Mouse (Mus musculus): ENCODE results near the gene Git2. TPM values are rescaled to one million over a fixed set of nuclear protein-coding genes. Genes with fewer than 3 reads are reported as not detected.
A peak's percentile ranks its signal among the peaks of the same experiment; 100 is the strongest.

The Git2 gene
- polyA plus RNA-seq, 1 experiment from 2014 or later: 49.8 TPM

DNA sequence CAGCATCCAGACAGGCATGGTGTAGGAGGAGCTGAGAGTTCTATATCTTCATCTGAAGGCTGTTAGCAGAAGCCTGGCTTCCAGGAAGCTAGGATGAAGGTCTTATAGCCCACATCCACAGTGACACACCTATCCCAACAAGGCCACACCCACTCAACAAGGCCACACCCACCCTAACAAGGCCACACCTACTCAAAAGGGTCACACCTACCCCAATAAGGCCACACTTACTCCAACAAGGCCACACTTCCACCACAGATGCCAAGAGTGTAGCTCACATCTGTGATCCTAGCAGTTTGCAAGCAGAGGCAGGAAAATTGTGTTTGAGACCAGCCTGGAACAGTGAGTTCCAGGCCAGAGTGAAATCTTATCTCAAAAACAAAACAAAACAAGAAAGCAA, 87.4 kb downstream of the Git2 start:
- Histone ChIP-seq H3K9me3 (no peaks in the 10 kb centered on the region), H3K4me2 (replicated peaks) (no peak overlapping the region), H3K27ac (no peak overlapping the region), H3K9ac (replicated peaks) (no peak overlapping the region), H3K4me1 (replicated peaks) (peaks cover 28% of the 10 kb centered on the region), H3K4me3 (replicated peaks) (no peak overlapping the region), H3K27me3 (no peaks in the 10 kb centered on the region; the same call in 1 of the 2 replicates), H3K36me3 (no peaks in the 10 kb centered on the region)
- no peak for ATAC-seq

DNA sequence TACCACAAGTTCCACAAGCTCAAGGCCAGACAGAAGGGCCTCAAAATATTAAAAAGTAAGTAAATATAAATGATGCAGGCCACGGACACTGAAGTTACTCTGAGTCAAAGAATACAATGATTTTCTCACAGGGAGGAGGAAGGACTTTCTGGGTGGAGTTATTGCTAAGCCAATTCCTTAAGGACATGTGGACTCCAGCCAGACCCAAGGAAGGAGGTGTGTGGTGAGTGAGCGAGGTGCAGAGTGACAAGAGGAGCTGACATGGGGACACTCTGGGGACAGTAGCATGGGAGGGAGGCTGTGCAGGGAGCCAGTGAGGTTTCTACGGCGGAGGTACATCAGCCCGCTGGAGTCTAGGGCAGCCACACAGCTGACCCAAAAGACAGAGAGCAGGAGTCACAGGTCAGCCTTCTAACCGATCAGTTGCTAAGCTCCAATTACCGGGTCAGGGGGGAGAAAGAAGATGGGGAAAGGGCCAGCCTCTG, 88.5 kb downstream of the Git2 start:
- ATAC-seq: no peak
- Histone ChIP-seq H3K27ac (no peak overlapping the region), H3K27me3 (no peaks in the 10 kb centered on the region), H3K9me3 (no peaks in the 10 kb centered on the region), H3K4me3 (replicated peaks) (no peak overlapping the region), H3K9ac (replicated peaks) (no peak overlapping the region), H3K4me1 (replicated peaks) (peaks cover 30% of the 10 kb centered on the region), H3K36me3 (no peaks in the 10 kb centered on the region), H3K4me2 (replicated peaks) (no peak overlapping the region)
- 76% methylated on average over 7 of the region's 7 CpGs for WGBS

DNA sequence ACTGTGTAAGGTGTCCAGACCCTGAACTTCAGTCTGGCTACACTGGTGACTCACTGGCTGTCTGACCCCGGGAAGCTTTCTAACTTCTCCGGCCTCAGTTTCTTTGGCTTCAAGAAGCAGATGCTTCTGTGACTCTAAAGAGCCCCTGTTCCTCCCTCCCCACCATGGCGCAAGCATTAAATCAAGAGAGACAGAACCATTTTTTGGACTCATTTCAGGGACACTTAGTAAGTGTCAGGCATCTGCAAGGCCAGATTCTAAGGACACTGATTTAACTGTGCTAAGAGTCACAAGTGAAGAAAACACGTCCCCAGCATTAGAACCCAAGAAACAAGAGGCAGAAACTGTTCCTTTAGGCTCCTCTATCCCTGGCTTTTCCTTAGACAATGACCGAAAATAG, 89.3 kb downstream of the Git2 start:
- no peak overlapping the region for H3K4me3 ChIP-seq (replicated peaks)
- no peaks in the 10 kb centered on the region for H3K27me3 ChIP-seq
- no peak for ATAC-seq
- no peaks in the 10 kb centered on the region for H3K36me3 ChIP-seq
- no peak overlapping the region for H3K27ac ChIP-seq
- peaks cover 26% of the 10 kb centered on the region for H3K4me1 ChIP-seq (replicated peaks)
- H3K9ac ChIP-seq (replicated peaks): no peak overlapping the region
- no peak overlapping the region for H3K4me2 ChIP-seq (replicated peaks)
- H3K9me3 ChIP-seq: no peaks in the 10 kb centered on the region
- 96% methylated on average over 5 of the region's 5 CpGs for WGBS

DNA sequence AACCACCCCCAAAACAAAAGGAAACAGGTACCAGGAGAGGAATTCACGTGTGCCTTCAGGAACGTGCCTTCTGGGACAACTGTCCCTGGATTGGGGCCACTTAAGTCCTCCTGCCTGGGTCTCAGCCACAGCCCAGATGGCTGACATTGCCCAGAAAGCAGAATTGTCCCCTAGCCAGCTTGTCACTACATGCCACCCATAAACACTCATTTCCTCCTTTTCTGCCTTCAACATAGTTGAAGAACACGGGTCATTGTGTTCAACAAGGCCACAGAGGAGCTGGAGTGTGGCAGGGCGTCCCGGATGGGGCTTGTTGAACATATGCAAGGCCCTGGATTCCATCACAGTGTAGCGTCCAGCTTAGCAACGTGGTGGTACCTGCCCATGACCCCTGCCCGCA, 93.6 kb downstream of the Git2 start:
- no peak overlapping the region for H3K27ac ChIP-seq
- WGBS: 80% methylated on average over 8 of the region's 8 CpGs
- H3K4me1 ChIP-seq (replicated peaks): peaks cover 17% of the 10 kb centered on the region
- no peak overlapping the region for H3K4me3 ChIP-seq (replicated peaks)
- H3K9me3 ChIP-seq: no peaks in the 10 kb centered on the region
- no peak overlapping the region for H3K9ac ChIP-seq (replicated peaks)
- no peak overlapping the region for H3K4me2 ChIP-seq (replicated peaks)
- ATAC-seq: no peak
- peaks cover 8% of the 10 kb centered on the region for H3K36me3 ChIP-seq
- H3K27me3 ChIP-seq: no peaks in the 10 kb centered on the region

DNA sequence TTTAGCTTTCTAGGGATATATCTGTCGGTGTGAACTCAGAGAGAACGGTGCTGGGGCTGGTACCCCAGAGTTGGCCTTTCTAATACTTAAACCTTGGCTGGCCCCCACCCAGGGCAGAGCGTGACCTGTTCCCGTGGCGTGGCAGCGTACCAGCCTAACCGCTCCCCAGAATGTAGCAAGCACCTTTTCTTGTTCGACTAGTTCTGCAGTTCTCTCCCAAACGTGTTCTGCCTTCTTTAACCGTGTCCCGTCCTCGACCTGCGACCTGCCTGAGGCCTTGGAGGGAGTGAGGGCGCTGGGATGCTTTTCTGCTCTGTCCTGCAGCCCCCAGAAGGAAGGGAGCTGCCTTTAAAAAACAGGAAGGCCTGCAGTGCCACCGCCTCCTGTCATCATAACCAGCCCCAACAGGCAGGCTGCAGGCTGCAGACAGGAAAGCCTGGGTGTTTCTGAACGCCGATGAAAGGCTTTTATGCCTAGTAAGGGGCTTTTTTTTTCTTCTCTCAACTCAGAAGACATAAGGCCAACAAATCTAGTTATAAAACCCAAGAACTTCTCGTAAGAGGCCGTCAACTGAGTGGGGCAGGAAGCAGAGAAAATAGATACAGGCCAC, 94.5 kb downstream of the Git2 start:
- H3K4me2 ChIP-seq (replicated peaks): no peak overlapping the region
- 85% methylated on average over 19 of the region's 19 CpGs for WGBS
- no peak overlapping the region for H3K27ac ChIP-seq
- no peak overlapping the region for H3K4me3 ChIP-seq (replicated peaks)
- no peak for ATAC-seq
- peaks cover 17% of the 10 kb centered on the region for H3K36me3 ChIP-seq
- no peaks in the 10 kb centered on the region for H3K27me3 ChIP-seq
- H3K4me1 ChIP-seq (replicated peaks): peaks cover 17% of the 10 kb centered on the region
- H3K9me3 ChIP-seq: no peaks in the 10 kb centered on the region
- H3K9ac ChIP-seq (replicated peaks): 0 out of 2 replicates have a peak overlapping the region, but pooled peaks have one; percentile 10

DNA sequence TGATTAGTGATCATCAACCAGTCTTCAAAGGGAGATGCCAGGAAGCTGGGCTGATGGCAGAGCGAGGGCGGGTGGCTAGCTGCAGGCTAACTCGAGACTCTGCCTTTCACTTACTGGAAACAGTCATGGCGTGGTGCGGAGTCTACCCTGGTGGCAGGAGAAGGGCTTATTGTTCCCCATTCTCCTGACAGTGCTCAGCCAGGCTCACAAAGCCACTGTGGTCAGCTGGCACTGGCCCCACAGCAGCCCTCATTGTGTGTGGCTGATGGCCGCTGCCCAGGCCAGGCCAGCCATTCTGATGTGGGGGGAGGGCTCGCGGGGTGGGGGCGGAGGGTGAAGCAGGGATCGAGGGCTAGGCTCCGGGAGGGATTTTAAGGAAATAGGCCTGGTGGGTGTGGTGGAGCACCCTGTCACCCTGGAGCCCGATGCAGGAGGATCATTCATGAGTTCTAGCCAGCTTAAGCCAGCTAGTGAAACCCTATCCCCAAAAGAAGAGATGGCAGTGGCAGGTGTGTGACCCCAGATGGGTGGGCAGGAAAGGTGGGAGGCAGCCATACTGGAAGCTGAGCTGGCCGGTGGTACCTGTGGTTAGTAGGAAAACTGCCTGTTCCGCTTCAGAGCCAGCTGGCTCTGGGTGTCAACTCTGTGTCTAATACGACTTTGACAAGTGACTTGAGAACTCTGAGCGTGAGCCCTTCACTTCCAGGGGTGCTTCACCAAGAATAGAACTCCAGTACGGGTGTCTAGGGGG, 95.3 kb downstream of the Git2 start:
- Histone ChIP-seq H3K9me3 (no peaks in the 10 kb centered on the region), H3K4me3 (replicated peaks) (no peak overlapping the region), H3K27me3 (no peaks in the 10 kb centered on the region), H3K4me2 (replicated peaks) (no peak overlapping the region), H3K9ac (replicated peaks) (peak overlapping the region; percentile 10; the same call in 1 of the 2 replicates), H3K27ac (no peak overlapping the region), H3K4me1 (replicated peaks) (peaks cover 17% of the 10 kb centered on the region), H3K36me3 (peaks cover 22% of the 10 kb centered on the region)
- 64% methylated on average over 17 of the region's 17 CpGs for WGBS
- ATAC-seq: no peak

Small RNA genes lying within 50 kb of the gene (microRNA-seq; reads per million reads assigned to microRNA genes)
- gene Mir7028: not detected

Other genes starting within 250 kb of the Git2 start
- gene Fam222a, start 207.5 kb downstream of the Git2 start, polyA plus RNA-seq (2015; fragmentation: Nextera tagmentation; extraction: Ambion mirVana): 5.1 and 6.1 TPM in 2 replicates
- 0.39 and 0.46 TPM in 2 replicates for gene Trpv4, start 117.1 kb downstream of the Git2 start, polyA plus RNA-seq (2015; fragmentation: Nextera tagmentation; extraction: Ambion mirVana)
- 41.1 and 43.2 TPM in 2 replicates for gene Gltp, start 84.5 kb downstream of the Git2 start, polyA plus RNA-seq (2015; fragmentation: Nextera tagmentation; extraction: Ambion mirVana)
- 18.5 and 19.7 TPM in 2 replicates for gene Tchp, start 67.8 kb downstream of the Git2 start, polyA plus RNA-seq (2015; fragmentation: Nextera tagmentation; extraction: Ambion mirVana)
- gene Ankrd13a, start 840 bp downstream of the Git2 start, polyA plus RNA-seq (2015; fragmentation: Nextera tagmentation; extraction: Ambion mirVana): 34.9 and 48.3 TPM in 2 replicates
- gene 1500011B03Rik, start 48.0 kb upstream of the Git2 start, polyA plus RNA-seq (2015; fragmentation: Nextera tagmentation; extraction: Ambion mirVana): 225 and 235 TPM in 2 replicates
- gene 4930519G04Rik, start 78.1 kb upstream of the Git2 start, polyA plus RNA-seq (2015; fragmentation: Nextera tagmentation; extraction: Ambion mirVana): not detected in 2 replicates
- gene Gm9936, start 83.2 kb upstream of the Git2 start, polyA plus RNA-seq (2015; fragmentation: Nextera tagmentation; extraction: Ambion mirVana): 1.3 and 1.7 TPM in 2 replicates
- 2.1 and 2.2 TPM in 2 replicates for gene Oasl2, start 121.4 kb upstream of the Git2 start, polyA plus RNA-seq (2015; fragmentation: Nextera tagmentation; extraction: Ambion mirVana)
- gene Oasl1, start 147.7 kb upstream of the Git2 start, polyA plus RNA-seq (2015; fragmentation: Nextera tagmentation; extraction: Ambion mirVana): 0.28 TPM in 1 of 2 replicates, not detected in the other
- gene 2210016L21Rik, start 166.6 kb upstream of the Git2 start, polyA plus RNA-seq (2015; fragmentation: Nextera tagmentation; extraction: Ambion mirVana): 87.9 and 91.5 TPM in 2 replicates
- 0.06 TPM in 1 of 2 replicates, not detected in the other for gene Hnf1a, start 195.6 kb upstream of the Git2 start, polyA plus RNA-seq (2015; fragmentation: Nextera tagmentation; extraction: Ambion mirVana)
- 17.6 TPM in 2 replicates for gene Sppl3, start 235.6 kb upstream of the Git2 start, polyA plus RNA-seq (2015; fragmentation: Nextera tagmentation; extraction: Ambion mirVana)